Mouse (Mus musculus): ENCODE measurements around the gene Brk1.

Gene Brk1

GRCm38 (mm10) chr6:113660492-113661352 lies 56.1 kb downstream of the Brk1 start:
- no peak for DNase-seq (ENCODE audit: low spot score in 2 of 2)

- DNase-seq (ENCODE audit: low spot score in 2 of 2): no peak
These were observed 57.0 kb downstream of the Brk1 start for GRCm38 (mm10) chr6:113661353-113662241.

GRCm38 (mm10) chr6:113662964-113663700 lies 58.6 kb downstream of the Brk1 start:
- no peak for DNase-seq (ENCODE audit: low spot score in 2 of 2)

GRCm38 (mm10) chr6:113664305-113664704 lies 59.7 kb downstream of the Brk1 start:
- DNase-seq (ENCODE audit: low spot score in 2 of 2): no peak

Measured in thymus, postnatal 10 days (tissue).